Mouse (Mus musculus): ENCODE data around the gene Gm6793. TPM values are rescaled to one million over a fixed set of nuclear protein-coding genes. Genes with fewer than 3 reads are reported as not detected.
A peak's percentile ranks its signal among the peaks of the same experiment; 100 is the strongest.

Gm6793 gene
- 0.08 TPM in 1 of 2 replicates, not detected in the other for polyA plus RNA-seq (2012; rRNA removed)

DNA sequence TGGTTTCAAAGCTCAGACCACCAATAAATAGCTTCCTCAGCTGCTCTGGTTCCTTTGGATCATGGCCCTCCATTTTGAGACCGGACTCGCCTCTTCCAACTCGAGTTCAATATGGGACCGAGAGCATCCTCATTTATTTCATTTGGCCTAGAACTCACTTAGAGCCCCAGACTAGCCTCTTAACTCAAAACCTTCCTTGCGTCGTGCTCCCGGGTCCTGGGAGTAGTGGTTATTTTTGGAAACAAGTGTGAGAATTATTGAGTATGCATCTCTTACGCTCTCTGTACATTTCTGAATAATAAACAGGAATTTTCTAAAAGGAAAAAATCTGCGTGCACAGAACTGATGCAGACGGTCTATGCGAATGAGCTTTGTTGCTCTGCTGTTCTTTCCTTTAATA, at the start of gene Gm6793:
TSS of gene Gm6793 (minus strand) at position 101 of the 400 bp plus-strand sequence.
- DNase-seq (ENCODE audit: low read depth), result no peak

GRCm38 (mm10) chr8:112061372-112061771, 46.5 kb upstream of the Gm6793 start:
- no peak for DNase-seq (ENCODE audit: low read depth)

DNA sequence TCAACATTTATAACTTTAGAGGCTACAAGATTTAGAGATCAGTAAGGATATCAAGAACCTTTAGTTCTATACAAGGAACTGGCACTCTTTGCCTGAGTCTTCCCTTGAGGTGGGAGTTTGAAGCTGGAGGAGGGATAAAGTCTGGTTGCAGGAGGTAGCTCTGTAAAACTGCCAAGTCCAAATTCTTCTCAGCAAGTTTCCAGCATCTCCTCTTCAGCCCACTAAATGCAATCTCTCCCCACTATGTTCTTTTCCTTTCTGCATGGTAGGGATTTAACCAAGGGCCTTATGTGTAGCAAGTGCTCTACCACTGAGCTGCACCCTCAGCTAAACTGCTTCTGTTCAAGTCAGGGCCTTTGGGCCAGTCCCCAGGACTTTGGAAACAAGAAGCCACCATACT, 39.6 kb upstream of the Gm6793 start:
- DNase-seq (ENCODE audit: low read depth), result no peak

GRCm38 (mm10) chr8:112051537-112051936, 36.7 kb upstream of the Gm6793 start:
- no peak for DNase-seq (ENCODE audit: low read depth)

GRCm38 (mm10) chr8:112049984-112050383, 35.1 kb upstream of the Gm6793 start:
- no peak for DNase-seq (ENCODE audit: low read depth)

- DNase-seq (ENCODE audit: low read depth), result no peak
Measured at GRCm38 (mm10) chr8:112048293-112048692, 33.5 kb upstream of the Gm6793 start.

GRCm38 (mm10) chr8:112045896-112046295, 31.1 kb upstream of the Gm6793 start:
- no peak for DNase-seq (ENCODE audit: low read depth)

GRCm38 (mm10) chr8:112045182-112045581, 30.3 kb upstream of the Gm6793 start:
- DNase-seq (ENCODE audit: low read depth), result no peak

GRCm38 (mm10) chr8:112037521-112037920, 22.7 kb upstream of the Gm6793 start:
- no peak for DNase-seq (ENCODE audit: low read depth)

DNA sequence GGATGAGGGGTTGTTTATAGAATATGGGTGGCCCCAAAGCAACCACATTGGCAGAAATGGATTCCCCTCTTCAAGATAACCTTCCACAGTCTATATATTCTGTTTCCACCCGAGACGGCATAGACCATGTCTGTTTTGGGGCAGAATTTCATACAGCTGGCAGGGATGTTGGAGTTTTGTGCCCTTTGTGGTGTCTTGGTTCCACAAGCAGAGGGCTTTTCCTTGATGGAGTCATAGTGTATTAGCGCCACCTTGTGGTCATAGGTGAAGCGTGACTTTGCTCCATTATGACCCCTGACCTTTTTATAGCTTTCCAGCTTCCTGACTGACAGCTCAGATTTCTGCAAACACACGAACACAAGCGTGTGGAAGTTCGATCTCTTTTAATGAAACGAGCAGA, 19.8 kb upstream of the Gm6793 start:
- DNase-seq (ENCODE audit: low read depth), result no peak

DNA sequence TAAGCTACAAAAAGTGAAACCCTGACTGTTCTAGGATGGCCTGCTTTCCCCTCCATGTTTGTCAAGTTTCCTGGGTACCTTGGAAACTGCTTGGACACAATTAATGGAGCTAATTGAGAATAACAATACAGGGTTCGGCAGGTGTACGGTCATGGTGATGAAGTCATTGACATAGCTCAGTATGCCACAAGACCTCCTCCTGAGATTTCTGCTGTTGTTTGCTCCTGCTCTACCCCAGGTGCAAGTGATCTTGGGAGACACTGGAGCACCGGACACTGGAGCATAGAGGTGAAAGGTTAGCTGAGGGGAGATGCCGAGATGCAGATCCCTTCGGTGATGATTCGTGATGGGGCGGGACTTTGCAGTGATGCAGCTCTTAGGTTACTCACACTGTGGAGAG, 18.2 kb upstream of the Gm6793 start:
- DNase-seq (ENCODE audit: low read depth), result no peak

DNA sequence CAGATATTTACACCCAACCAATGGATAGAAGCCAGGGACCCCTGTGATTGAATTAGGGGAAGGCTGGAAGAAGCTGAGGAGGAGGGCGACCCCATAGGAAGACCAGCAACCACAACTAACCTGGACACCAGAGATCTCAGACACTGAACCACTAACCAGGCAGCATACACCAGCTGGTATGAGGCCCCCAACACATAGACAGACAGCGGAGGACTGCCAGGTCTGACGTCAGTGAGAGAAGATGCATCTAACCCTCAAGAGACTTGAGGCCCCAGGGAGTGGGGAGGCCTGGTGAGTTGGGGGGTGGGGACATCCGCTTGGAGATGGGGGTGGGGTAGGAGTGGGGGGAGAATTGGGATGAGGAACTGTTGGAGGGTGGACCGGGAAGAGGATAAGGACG, 15.8 kb upstream of the Gm6793 start:
- no peak for DNase-seq (ENCODE audit: low read depth)

- DNase-seq (ENCODE audit: low read depth), result no peak
Measured at GRCm38 (mm10) chr8:112029455-112029854, 14.6 kb upstream of the Gm6793 start.

DNA sequence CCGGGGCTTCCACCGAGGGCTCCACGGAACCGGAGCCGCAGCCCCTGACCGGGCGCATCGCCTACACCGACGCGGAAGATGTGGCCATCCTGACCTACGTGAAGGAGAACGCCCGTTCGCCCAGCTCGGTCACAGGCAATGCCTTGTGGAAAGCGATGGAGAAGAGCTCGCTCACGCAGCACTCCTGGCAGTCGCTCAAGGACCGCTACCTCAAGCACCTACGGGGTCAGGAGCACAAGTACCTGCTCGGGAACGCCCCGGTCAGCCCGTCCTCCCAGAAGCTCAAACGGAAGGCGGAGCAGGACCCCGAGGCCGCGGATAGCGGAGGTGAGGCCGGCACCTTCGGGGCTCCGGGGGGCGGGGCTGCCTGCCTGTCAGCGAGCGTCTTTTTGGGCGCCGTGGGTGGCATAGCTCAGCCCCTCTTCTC, 3.0 kb downstream of the Gm6793 start:
- DNase-seq (ENCODE audit: low read depth), result no peak

GRCm38 (mm10) chr8:112010997-112011815, 3.6 kb downstream of the Gm6793 start, which contains the start of the genes Kars and Terf2ip:
Kars (minus strand) TSS chr8:112011323.
Terf2ip (plus strand) TSS chr8:112011398.
- DNase-seq (ENCODE audit: low read depth), result peak; percentile 57

GRCm38 (mm10) chr8:112009558-112009957, 5.3 kb downstream of the Gm6793 start:
- DNase-seq (ENCODE audit: low read depth), result no peak

DNA sequence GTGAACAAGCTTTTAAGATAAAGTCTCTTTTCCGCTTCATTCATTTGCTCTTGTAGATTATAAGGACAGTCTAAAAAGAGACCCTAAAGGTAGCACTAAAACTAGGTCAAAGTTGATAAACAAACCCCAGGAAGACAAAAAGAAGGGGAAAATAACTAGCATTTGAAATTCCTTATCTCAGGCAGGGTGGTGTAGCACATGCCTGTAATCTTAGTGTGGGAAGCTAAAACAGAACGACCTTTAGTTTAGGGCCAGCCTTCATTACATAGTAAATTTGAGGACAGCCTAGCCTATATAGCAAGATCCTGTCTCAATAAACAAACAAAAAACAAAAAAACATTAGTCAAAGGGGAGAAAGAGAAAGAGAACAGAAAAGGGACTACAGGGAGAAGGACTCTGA, 7.2 kb downstream of the Gm6793 start:
- no peak for DNase-seq (ENCODE audit: low read depth)

DNA sequence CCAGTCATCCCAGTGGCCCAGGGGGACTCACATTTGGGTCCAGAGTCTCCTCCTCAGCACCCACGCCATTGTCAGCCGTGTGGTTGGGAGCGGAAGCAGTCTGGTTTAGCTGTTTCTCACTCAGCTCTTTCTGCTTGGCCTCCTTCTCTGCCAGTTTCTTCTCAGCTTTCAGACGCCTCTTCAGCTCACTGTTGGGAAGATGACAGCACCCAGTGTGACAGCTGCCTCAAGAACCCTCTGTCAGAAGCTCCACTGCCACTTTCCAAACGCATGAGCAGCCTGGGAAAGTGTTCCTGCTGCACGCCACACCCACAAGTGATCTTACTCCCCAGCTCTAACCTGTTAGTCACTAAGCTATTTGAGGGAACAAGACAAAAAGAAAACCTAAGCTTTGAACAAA, 9.2 kb downstream of the Gm6793 start:
- DNase-seq (ENCODE audit: low read depth), result no peak

- no peak for DNase-seq (ENCODE audit: low read depth)
Measured at GRCm38 (mm10) chr8:112004754-112005153, 10.1 kb downstream of the Gm6793 start.

DNA sequence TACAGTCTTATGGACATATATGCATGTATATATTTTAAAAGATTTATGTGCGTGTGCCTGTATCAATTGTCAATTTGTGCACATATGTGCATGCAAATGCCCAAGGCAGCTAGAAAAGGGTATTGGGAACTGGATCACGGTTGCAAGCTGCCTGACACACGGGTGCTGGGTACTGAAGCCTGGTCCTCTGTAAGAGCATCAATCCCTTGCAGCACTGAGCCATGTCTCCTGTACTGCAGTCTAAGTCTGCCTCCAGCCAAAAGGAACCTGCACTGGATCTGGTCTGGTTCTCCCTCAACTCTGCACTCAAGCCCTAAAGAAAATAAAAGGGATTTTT, 22.2 kb downstream of the Gm6793 start:
- no peak for DNase-seq (ENCODE audit: low read depth)

DNA sequence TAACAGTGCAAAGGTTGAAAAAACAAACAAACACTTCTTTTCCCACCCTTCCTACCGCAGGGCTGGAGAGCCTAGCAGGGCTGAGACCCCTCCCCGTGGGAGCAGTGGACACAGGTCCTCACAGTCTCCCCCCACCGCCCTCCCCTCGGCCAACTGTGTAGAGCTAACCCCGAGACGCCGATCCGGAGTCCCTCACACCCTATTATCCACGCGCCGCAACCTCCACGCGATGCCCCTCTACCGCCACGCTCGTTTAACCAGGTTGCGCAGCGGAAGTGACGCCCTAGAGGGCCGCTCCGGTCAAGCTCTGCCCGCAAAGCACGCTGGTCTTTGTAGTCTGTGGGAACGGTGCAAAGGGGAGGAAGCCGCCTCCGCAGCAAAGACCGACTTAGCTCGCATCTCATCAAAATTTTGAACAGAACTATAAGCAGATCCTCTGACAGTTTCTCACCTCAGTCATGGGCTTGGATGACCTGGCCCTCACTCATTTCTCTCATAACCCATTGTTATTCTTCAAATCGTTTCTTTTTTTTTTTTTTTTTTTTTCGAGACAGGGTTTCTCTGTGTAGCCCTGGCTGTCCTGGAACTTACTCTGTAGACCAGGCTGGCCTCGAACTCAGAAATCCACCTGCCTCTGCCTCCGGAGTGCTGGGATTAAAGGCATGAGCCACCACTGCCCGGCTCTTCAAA, 22.7 kb downstream of the Gm6793 start, which contains the start of gene Adat1:
TSS of gene Adat1 (minus strand) at position 290 of the 690 bp plus-strand sequence.
- DNase-seq (ENCODE audit: low read depth), result peak; percentile 50

DNA sequence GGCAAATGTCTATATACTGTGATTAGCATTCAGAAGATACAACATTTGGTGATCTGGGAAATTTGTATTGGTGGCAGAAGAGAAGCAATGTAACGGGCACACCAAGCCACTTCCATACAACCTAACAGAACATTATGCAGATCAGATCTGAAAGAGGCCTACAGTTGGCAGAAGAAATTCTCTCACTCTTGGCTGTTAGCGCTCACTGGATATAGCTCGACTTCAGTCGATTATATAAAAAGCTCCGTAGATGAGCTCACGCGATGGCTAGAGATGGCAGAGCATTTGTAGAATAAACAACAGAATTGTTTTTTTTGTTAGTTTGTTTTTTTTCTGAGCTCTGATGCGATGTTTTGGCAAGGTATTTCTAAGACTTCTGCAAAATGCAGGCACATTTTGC, 23.6 kb downstream of the Gm6793 start:
- DNase-seq (ENCODE audit: low read depth), result no peak

DNA sequence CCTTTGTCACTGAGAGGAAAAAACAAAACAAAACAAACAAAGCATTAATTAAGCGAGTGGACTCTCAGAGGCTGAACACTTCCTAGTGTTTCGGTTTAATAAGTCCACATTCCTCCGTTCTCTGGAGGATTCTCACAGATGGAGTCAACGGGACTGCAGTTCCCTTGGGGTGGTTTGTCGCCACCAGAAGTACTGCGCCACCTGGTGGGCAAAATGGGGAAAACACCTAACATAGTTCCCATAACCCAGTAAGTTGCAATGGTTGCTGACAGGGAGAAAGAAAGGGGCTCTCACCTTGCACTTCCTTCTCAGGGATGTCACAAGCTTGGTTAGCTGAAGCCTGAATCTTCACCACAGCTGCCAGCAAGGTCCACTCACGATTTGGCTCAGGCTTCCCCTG, 24.9 kb downstream of the Gm6793 start:
- no peak for DNase-seq (ENCODE audit: low read depth)
